Mouse (Mus musculus): Measurements from ENCODE around the gene Aasdh.

DNA sequence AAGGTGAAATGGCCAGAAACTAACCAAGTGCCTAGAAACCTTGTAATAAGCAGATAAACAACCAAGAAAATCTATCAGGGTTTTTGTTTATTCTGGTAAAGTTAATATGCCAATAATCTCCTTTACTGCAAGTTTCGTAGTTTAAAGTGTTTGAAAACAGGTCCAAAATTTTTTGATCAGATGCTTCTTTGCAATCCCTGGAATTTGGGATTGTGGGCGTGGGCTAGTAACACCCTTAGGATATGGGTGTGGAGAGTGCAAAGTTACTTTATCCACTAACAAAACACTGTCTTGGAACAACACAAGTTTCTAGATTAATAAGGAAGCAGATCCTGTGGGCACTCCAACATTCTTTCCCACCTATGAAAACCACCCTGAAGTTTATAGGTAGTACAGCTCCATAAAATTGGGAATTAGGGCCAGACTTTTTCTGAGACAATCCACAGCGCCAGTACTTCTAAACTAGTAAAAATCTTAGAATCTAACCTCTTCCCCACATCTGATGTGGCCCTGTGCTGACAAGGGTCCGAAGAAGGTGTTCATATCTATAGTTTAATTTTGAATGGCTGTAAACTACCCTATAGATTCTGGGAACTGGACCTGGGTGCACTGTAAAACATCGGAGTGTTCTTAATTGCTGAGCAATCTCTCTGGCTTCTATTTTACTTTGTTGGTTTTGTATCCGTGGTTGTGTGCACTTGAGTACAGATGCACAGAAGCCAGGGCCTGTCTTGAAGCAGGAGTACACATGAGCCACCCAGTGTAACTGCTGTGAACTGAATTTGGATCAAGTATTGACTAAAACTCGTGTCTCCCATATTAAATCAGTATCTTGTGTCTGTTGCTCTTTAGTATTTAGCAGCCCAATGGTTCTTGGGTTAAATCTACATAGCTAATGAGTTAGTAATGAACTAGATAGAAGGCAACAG lies 47.1 kb upstream of the Aasdh start:
- TF ChIP-seq POLR2A (IDR thresholded peaks at IDR 0.05; ENCODE audit: control insufficient read depth, extremely low read depth, insufficient read depth, low read length, poor library complexity) (no peak), CTCF (IDR thresholded peaks at IDR 0.05; ENCODE audit: borderline replicate concordance, control insufficient read depth, extremely low read depth, insufficient read depth, low read length, poor library complexity) (no peak)
